Mouse (Mus musculus) adrenal gland, postnatal 4 days (tissue): ENCODE results near the gene Nras. TPM values are rescaled to one million over a fixed set of nuclear protein-coding genes. Genes with fewer than 3 reads are reported as not detected.

Experiments
- DNase-seq, 2 experiments: peaks; one replicate each; pipeline ENCODE4 v3.0.0; 2021 to 2022; ENCODE audit warnings: low spot score in 2 of 2, mixed read lengths in 2 of 2
- long read RNA-seq, 2 experiments: library from polyadenylated mRNA; stranded (forward); transcript quantifications; one replicate each; pipeline ENCODE4 v2.0.0; 2021
- total RNA-seq, 2 experiments: library from RNA; stranded (reverse); gene quantifications; 2 replicates each; pipeline ENCODE4 v1.2.3; 2021

Gene Nras
- 100 to 1,000 TPM; 105 to 109 TPM for total RNA-seq
- long read RNA-seq, experiment 1, full-length matches to known transcripts: 14 of 19 reads
- long read RNA-seq, experiment 1, partial matches to known transcripts: 0 of 19 reads
- long read RNA-seq, experiment 1, other reads (novel, unspliced or antisense): 5 of 19 reads
- long read RNA-seq, experiment 2, full-length matches to known transcripts: 17 of 41 reads
- long read RNA-seq, experiment 2, partial matches to known transcripts: 5 of 41 reads
- long read RNA-seq, experiment 2, other reads (novel, unspliced or antisense): 19 of 41 reads

GRCm38 (mm10) chr3:103058207-103059157 lies at the start of gene Nras:
Gene Nras (plus strand): TSS chr3:103058285.
- peak; percentile 94 to 95 for DNase-seq

GRCm38 (mm10) chr3:103017350-103017749 lies 40.7 kb upstream of the Nras start:
- DNase-seq: no peak

- no peak for DNase-seq
Observed at GRCm38 (mm10) chr3:103019462-103019861, 38.6 kb upstream of the Nras start.

- peak; percentile 84 to 94 for DNase-seq
Observed at GRCm38 (mm10) chr3:103020249-103020942, 37.7 kb upstream of the Nras start, which contains the start of gene Csde1. Gene Csde1 (plus strand): TSS chr3:103020426.

- peak; percentile 74 to 79 for DNase-seq
Observed at GRCm38 (mm10) chr3:103020943-103021638, 37.0 kb upstream of the Nras start.

- no peak for DNase-seq
Observed at GRCm38 (mm10) chr3:103026174-103026573, 31.9 kb upstream of the Nras start.

GRCm38 (mm10) chr3:103040285-103040684 lies 17.8 kb upstream of the Nras start:
- no peak for DNase-seq

GRCm38 (mm10) chr3:103040861-103041379 lies 17.2 kb upstream of the Nras start:
- no peak for DNase-seq

- DNase-seq: no peak
Observed at GRCm38 (mm10) chr3:103056016-103056595, 2.0 kb upstream of the Nras start.

- DNase-seq: no peak
Observed at GRCm38 (mm10) chr3:103057752-103058151, 333 bp upstream of the Nras start.

- DNase-seq: no peak
Observed at GRCm38 (mm10) chr3:103066927-103067326, 8.8 kb downstream of the Nras start.

- no peak for DNase-seq
Observed at GRCm38 (mm10) chr3:103068971-103069370, 10.9 kb downstream of the Nras start.

GRCm38 (mm10) chr3:103073771-103074170 lies 15.7 kb downstream of the Nras start, which contains the start of gene Ampd1:
Gene Ampd1 (plus strand): TSS chr3:103074014.
- DNase-seq: no peak

- no peak for DNase-seq
Observed at GRCm38 (mm10) chr3:103075871-103076270, 17.8 kb downstream of the Nras start.

GRCm38 (mm10) chr3:103076476-103076875 lies 18.4 kb downstream of the Nras start:
- no peak for DNase-seq

GRCm38 (mm10) chr3:103079301-103079700 lies 21.2 kb downstream of the Nras start:
- DNase-seq: no peak

GRCm38 (mm10) chr3:103081051-103081450 lies 23.0 kb downstream of the Nras start:
- no peak for DNase-seq

- DNase-seq: no peak
Observed at GRCm38 (mm10) chr3:103081861-103082453, 23.9 kb downstream of the Nras start.

GRCm38 (mm10) chr3:103082761-103083160 lies 24.7 kb downstream of the Nras start:
- DNase-seq: no peak

- DNase-seq: no peak
Observed at GRCm38 (mm10) chr3:103085986-103086385, 27.9 kb downstream of the Nras start.
